Mouse (Mus musculus): ENCODE data around the gene Phc3. TPM values are rescaled to one million over a fixed set of nuclear protein-coding genes. Genes with fewer than 3 reads are reported as not detected.
A peak's percentile ranks its signal among the peaks of the same experiment; 100 is the strongest.

The Phc3 gene
- polyA plus RNA-seq, 2 experiments, result 1.9 to 2.9 TPM

DNA sequence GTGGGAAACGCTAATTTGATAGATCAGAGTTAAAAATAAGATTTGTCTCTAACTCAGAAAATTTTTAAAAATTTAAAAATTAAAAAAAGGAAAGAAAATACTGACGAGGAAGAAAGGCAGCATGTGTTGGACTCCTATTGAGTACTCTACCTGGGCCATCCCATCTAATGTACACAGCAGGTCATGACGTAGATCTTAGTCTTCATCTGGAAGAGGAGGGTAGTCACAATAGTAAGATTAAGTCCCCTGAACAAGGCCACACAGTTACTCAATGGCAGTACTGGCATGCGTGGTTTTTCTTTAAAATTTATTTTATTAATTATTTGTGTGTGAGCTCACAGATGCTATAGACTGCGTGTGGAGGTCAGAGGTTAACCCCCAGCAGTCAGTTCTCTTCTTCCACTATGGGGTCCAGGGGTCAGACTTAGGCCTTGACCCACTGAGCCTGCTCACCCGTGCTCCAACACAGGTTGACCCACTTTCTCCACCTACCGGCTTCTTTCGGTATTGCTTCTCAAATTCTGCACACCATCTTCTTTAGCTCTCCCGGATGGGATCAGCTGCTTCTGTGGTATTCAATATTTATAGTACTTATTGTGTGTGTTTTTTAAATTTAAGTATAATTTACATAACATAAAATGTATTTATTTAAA, 6.0 kb upstream of the Phc3 start:
- Histone ChIP-seq H3K27me3 (ENCODE audit: control insufficient read depth, insufficient read depth, low read length) (no peaks in the 10 kb centered on the region), H3K4me2 (ENCODE audit: low read depth) (no peak overlapping the region), H3K4me1 (replicated peaks; ENCODE audit: control insufficient read depth in 2 of 2, insufficient read depth in 2 of 2, low read length in 1 of 2) (peaks cover 0 to 2% of the 10 kb centered on the region in 2 experiments; a peak in 1 of 4 replicates), H3K36me3 (replicated peaks; ENCODE audit: control insufficient read depth, insufficient read depth, low read depth) (no peaks in the 10 kb centered on the region), H3K4me3 (ENCODE audit: insufficient read depth in 1 of 2, low read depth in 2 of 2, low read length in 2 of 2) (no peak overlapping the region), H3K27ac (no peak overlapping the region), H3K9ac (replicated peaks) (no peak overlapping the region), H3K9me3 (ENCODE audit: control insufficient read depth, low read length) (no peaks in the 10 kb centered on the region)
- 34% methylated on average over 9 of the region's 9 CpGs for WGBS (ENCODE audit: insufficient replicate concordance)
- peak; percentile 82 for TF ChIP-seq CTCF (IDR thresholded peaks at IDR 0.05; ENCODE audit: low read depth)
- no peak for TF ChIP-seq EP300 (IDR thresholded peaks at IDR 0.05; ENCODE audit: low read depth)
- 0 out of 2 replicates have a peak, but pooled peaks have one; percentile 33 for ATAC-seq (ENCODE audit: insufficient read depth)
- peak in 2 of 3 experiments; percentile 47 to 58 for DNase-seq (ENCODE audit: low read depth in 3 of 3, low spot score in 3 of 3)

DNA sequence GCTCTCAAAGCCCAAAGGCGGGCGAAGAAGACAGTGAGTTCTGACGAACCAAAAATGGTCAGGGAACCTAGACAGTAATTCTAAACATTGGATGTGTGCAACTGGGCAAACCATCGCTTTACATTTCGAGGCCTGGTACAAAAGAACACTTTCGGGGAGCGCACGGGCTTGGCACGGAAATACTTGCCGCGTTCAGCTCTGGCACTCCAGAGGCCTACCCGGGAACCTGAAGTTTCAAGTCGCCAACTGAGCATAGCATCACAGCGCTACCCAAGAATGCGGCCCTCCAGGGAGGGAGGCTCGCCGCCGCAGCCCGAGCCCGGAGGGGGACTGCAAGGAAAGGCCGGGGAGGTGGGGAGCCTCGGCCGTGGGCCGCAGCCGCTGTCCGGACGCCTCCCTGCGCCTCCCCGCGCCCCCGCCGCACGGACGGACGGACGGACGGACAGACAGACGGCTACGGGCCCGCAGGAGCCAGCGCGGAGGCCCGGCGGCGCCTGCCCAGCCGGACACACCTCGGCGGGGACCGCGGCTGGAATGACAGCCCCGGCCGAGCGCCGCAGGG, 603 bp downstream of the Phc3 start:
- peak overlapping the region; percentile 68 to 84 for H3K4me3 ChIP-seq (ENCODE audit: insufficient read depth in 1 of 2, low read depth in 2 of 2, low read length in 2 of 2)
- peaks cover 13% of the 10 kb centered on the region for H3K36me3 ChIP-seq (replicated peaks; ENCODE audit: control insufficient read depth, insufficient read depth, low read depth)
- H3K9ac ChIP-seq (replicated peaks), result peak overlapping the region; percentile 93
- peak; percentile 71 for ATAC-seq (ENCODE audit: insufficient read depth)
- peak overlapping the region; percentile 12 for H3K27ac ChIP-seq
- WGBS (ENCODE audit: insufficient replicate concordance), result 2% methylated on average over 53 of the region's 54 CpGs
- peak in 2 of 3 experiments; percentile 17 to 42 for DNase-seq (ENCODE audit: low read depth in 3 of 3, low spot score in 3 of 3)
- TF ChIP-seq EP300 (IDR thresholded peaks at IDR 0.05; ENCODE audit: low read depth), result no peak
- no peak for TF ChIP-seq CTCF (IDR thresholded peaks at IDR 0.05; ENCODE audit: low read depth)
- H3K4me2 ChIP-seq (ENCODE audit: low read depth), result peak overlapping the region; percentile 88
- no peaks in the 10 kb centered on the region for H3K9me3 ChIP-seq (ENCODE audit: control insufficient read depth, low read length)
- H3K4me1 ChIP-seq (replicated peaks; ENCODE audit: control insufficient read depth in 2 of 2, insufficient read depth in 2 of 2, low read length in 1 of 2), result peaks cover 6 to 7% of the 10 kb centered on the region in 2 experiments; a peak in 3 of 4 replicates
- no peaks in the 10 kb centered on the region for H3K27me3 ChIP-seq (ENCODE audit: control insufficient read depth, insufficient read depth, low read length)

DNA sequence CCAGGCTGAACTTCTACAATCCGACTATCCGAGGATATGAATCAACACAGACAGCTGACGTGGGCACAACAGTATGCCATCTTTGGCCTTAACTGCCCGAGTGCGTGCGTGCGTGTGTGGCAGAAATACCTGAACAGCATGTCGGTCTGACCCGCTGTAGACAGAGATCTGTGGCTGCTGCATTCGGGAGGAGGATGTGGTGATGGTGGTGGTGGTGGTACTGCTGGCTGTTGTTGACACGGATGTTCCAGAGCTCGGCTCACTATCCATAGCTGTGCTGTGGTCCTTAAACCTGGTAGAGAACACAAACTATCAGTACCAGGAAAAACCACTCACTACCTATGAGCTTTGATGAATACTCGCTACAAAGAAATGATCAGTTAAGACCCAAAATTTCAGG, 3.6 kb downstream of the Phc3 start:
- Histone ChIP-seq H3K27me3 (ENCODE audit: control insufficient read depth, insufficient read depth, low read length) (no peaks in the 10 kb centered on the region), H3K9me3 (ENCODE audit: control insufficient read depth, low read length) (no peaks in the 10 kb centered on the region), H3K4me2 (ENCODE audit: low read depth) (no peak overlapping the region), H3K4me3 (ENCODE audit: insufficient read depth in 1 of 2, low read depth in 2 of 2, low read length in 2 of 2) (no peak overlapping the region), H3K9ac (replicated peaks) (no peak overlapping the region), H3K4me1 (replicated peaks; ENCODE audit: control insufficient read depth in 2 of 2, insufficient read depth in 2 of 2, low read length in 1 of 2) (peaks cover 6 to 7% of the 10 kb centered on the region in 2 experiments; a peak in 3 of 4 replicates), H3K36me3 (replicated peaks; ENCODE audit: control insufficient read depth, insufficient read depth, low read depth) (peaks cover 26% of the 10 kb centered on the region), H3K27ac (no peak overlapping the region)
- DNase-seq (ENCODE audit: low read depth in 3 of 3, low spot score in 3 of 3) (no peak), ATAC-seq (ENCODE audit: insufficient read depth) (no peak)
- WGBS (ENCODE audit: insufficient replicate concordance), result 83% methylated on average over 13 of the region's 13 CpGs
- TF ChIP-seq EP300 (IDR thresholded peaks at IDR 0.05; ENCODE audit: low read depth), result no peak
- TF ChIP-seq CTCF (IDR thresholded peaks at IDR 0.05; ENCODE audit: low read depth), result no peak

DNA sequence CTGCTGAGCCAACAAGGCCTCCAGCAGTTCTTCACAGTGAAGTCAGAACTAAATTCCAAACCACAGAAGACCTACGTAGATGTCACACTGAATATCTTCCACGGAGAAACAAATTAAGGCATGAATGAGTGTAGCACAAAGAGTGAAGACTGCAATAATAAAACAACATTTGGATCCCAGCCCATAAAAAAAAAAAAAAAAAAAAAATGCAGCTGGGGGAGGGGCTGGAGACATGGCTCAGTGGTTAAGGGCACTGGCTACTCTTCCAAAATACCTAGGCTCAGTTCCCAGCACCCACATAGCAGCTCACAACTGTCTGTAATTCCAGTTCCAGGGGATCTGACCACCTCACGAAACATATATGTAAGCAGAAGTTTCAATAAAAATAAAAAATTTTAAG, 5.0 kb downstream of the Phc3 start:
- Histone ChIP-seq H3K36me3 (replicated peaks; ENCODE audit: control insufficient read depth, insufficient read depth, low read depth) (peaks cover 27% of the 10 kb centered on the region), H3K9ac (replicated peaks) (no peak overlapping the region), H3K4me3 (ENCODE audit: insufficient read depth in 1 of 2, low read depth in 2 of 2, low read length in 2 of 2) (no peak overlapping the region), H3K4me2 (ENCODE audit: low read depth) (no peak overlapping the region), H3K9me3 (ENCODE audit: control insufficient read depth, low read length) (no peaks in the 10 kb centered on the region), H3K27ac (no peak overlapping the region), H3K27me3 (ENCODE audit: control insufficient read depth, insufficient read depth, low read length) (no peaks in the 10 kb centered on the region), H3K4me1 (replicated peaks; ENCODE audit: control insufficient read depth in 2 of 2, insufficient read depth in 2 of 2, low read length in 1 of 2) (peaks cover 6 to 7% of the 10 kb centered on the region in 2 experiments; a peak in 3 of 4 replicates)
- ATAC-seq (ENCODE audit: insufficient read depth) (no peak), DNase-seq (ENCODE audit: low read depth in 3 of 3, low spot score in 3 of 3) (no peak)
- 77% methylated on average over 3 of the region's 3 CpGs for WGBS (ENCODE audit: insufficient replicate concordance)
- no peak for TF ChIP-seq CTCF (IDR thresholded peaks at IDR 0.05; ENCODE audit: low read depth)
- no peak for TF ChIP-seq EP300 (IDR thresholded peaks at IDR 0.05; ENCODE audit: low read depth)

DNA sequence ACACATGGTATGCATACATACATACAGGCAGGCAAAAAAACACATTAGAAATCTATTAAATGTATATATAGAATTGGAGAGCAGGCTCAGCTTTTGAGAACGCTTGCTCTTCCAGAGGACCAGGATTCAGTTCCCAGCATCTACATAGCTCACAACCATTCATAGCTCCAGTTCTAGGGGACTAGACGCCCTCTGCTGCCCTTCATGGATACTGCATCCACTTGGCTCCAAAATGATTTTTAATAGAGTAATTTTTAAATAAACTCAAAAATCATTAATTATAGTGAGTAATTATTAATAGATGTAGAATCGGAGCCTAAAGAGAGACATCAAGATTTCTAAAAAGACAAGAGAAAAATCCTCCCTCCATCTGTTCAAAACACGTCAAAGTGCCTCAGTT, 6.1 kb downstream of the Phc3 start:
- no peak for ATAC-seq (ENCODE audit: insufficient read depth)
- no peak for DNase-seq (ENCODE audit: low read depth in 3 of 3, low spot score in 3 of 3)
- Histone ChIP-seq H3K4me1 (replicated peaks; ENCODE audit: control insufficient read depth in 2 of 2, insufficient read depth in 2 of 2, low read length in 1 of 2) (peaks cover 4 to 5% of the 10 kb centered on the region in 2 experiments; a peak in 3 of 4 replicates), H3K4me2 (ENCODE audit: low read depth) (no peak overlapping the region), H3K9me3 (ENCODE audit: control insufficient read depth, low read length) (no peaks in the 10 kb centered on the region), H3K9ac (replicated peaks) (no peak overlapping the region), H3K27me3 (ENCODE audit: control insufficient read depth, insufficient read depth, low read length) (no peaks in the 10 kb centered on the region), H3K4me3 (ENCODE audit: insufficient read depth in 1 of 2, low read depth in 2 of 2, low read length in 2 of 2) (no peak overlapping the region), H3K36me3 (replicated peaks; ENCODE audit: control insufficient read depth, insufficient read depth, low read depth) (peaks cover 35% of the 10 kb centered on the region), H3K27ac (no peak overlapping the region)
- 88% methylated on average over 4 of the region's 4 CpGs for WGBS (ENCODE audit: insufficient replicate concordance)
- no peak for TF ChIP-seq EP300 (IDR thresholded peaks at IDR 0.05; ENCODE audit: low read depth)
- TF ChIP-seq CTCF (IDR thresholded peaks at IDR 0.05; ENCODE audit: low read depth), result peak; percentile 42; the same call in 1 of the 2 replicates

Data from liver, embryonic 14.5 days (tissue).